Mouse (Mus musculus): ENCODE measurements at regions not wholly inside any gene's neighbourhood (a gene's known extent, or its start where the extent isn't known, plus 50 kb on each side); places are given as distances from the start of the nearest gene placed in this dataset.

DNA sequence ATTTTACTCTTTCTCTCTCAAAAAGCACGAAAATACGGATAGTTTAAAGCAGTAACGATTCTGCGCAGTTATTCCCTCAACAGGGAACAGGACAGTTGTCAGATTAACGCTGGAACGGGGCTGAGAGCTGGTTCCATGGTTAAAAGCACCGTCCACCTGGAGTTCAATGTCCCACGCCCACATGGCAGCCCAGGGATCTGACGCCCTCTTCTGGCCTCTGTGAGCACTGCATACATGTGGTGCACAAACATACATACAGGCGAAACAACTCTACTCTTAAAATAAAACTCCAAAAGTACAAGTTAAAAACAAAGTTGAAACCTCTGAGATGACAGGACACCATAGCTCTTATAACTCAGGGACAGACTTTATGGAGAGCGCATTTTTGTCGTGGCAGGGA lies 169.5 kb downstream of the Rpap3 start:
- Histone ChIP-seq H3K4me3 (ENCODE audit: control insufficient read depth in 1 of 2, insufficient read depth in 1 of 2, low read depth in 2 of 2, low read length in 2 of 2) (no peak overlapping the region), H3K9ac (ENCODE audit: control insufficient read depth, low read depth, low read length, poor library complexity, severe bottlenecking) (no peak overlapping the region)

DNA sequence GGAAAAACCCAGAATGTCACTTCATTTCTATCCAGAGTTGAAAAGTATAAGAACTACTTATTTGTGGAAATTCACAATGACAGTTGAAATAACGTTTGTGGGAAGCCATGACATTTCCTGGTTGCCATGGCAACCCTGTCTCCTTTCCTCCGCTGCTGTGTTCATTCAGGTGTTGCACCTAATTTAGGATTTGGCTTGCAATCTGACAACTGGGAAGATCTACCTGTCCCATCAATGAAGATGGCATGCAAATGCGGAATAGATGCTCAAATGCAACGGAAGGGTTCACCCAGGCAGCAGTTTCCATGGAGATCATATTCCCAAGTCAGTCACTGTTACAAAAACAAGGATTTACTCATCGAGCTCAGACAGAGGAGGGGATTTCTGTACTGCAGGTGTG lies 170.7 kb downstream of the Rpap3 start:
- H3K36me3 ChIP-seq (ENCODE audit: control insufficient read depth in 1 of 2, insufficient read depth in 2 of 2, low read length in 2 of 2) = no peaks in the 10 kb centered on the region
- H3K4me3 ChIP-seq (ENCODE audit: control insufficient read depth in 1 of 2, insufficient read depth in 1 of 2, low read depth in 2 of 2, low read length in 2 of 2) = no peak overlapping the region
- no peak overlapping the region for H3K9ac ChIP-seq (ENCODE audit: control insufficient read depth, low read depth, low read length, poor library complexity, severe bottlenecking)
- TF ChIP-seq JUND (IDR thresholded peaks at IDR 0.05; ENCODE audit: low read depth, low read length) (no peak), USF1 (IDR thresholded peaks at IDR 0.05; ENCODE audit: low read depth, low read length) (no peak), UBTF (IDR thresholded peaks at IDR 0.05; ENCODE audit: borderline replicate concordance, insufficient read depth, low read depth, low read length) (no peak), ZKSCAN1 (IDR thresholded peaks at IDR 0.05; ENCODE audit: low read depth, low read length) (no peak), POLR2AphosphoS5 (IDR thresholded peaks at IDR 0.05; ENCODE audit: borderline replicate concordance, low read depth, low read length) (no peak), MAX (IDR thresholded peaks at IDR 0.05; ENCODE audit: low read length) (no peak), EP300 (IDR thresholded peaks at IDR 0.05; ENCODE audit: low read depth in 1 of 2, low read length in 2 of 2) (no peak), RCOR1 (IDR thresholded peaks at IDR 0.05; ENCODE audit: low read depth, low read length) (no peak), POLR2A (IDR thresholded peaks at IDR 0.05; ENCODE audit: control insufficient read depth in 1 of 2, insufficient read depth in 1 of 2, low read depth in 1 of 2, low read length in 2 of 2, poor library complexity in 1 of 2) (no peak), RAD21 (IDR thresholded peaks at IDR 0.05; ENCODE audit: low read depth, low read length) (no peak), MEF2A (IDR thresholded peaks at IDR 0.05; ENCODE audit: extremely low read depth, insufficient replicate concordance, low read depth, low read length, poor library complexity, severe bottlenecking) (no peak), MYC (IDR thresholded peaks at IDR 0.05; ENCODE audit: low read depth, low read length) (no peak), NRF1 (IDR thresholded peaks at IDR 0.05; ENCODE audit: insufficient read depth, low read depth, low read length, poor library complexity, severe bottlenecking) (no peak), MYB (IDR thresholded peaks at IDR 0.05; ENCODE audit: low read depth, low read length) (no peak), SMC3 (IDR thresholded peaks at IDR 0.05; ENCODE audit: low read depth, low read length) (no peak)
- H3K9me3 ChIP-seq (replicated peaks; ENCODE audit: insufficient read depth, low read length) = no peaks in the 10 kb centered on the region
- H3K79me2 ChIP-seq (ENCODE audit: control insufficient read depth, insufficient read depth, low read length, poor library complexity) = no peaks in the 10 kb centered on the region
- H3K27me3 ChIP-seq (ENCODE audit: control insufficient read depth in 1 of 2, insufficient read depth in 2 of 2, low read length in 2 of 2) = peaks cover 1 to 7% of the 10 kb centered on the region in 2 experiments
- DNase-seq (ENCODE audit: low read depth, low spot score) = no peak
- no peaks in the 10 kb centered on the region for H3K4me1 ChIP-seq (ENCODE audit: control insufficient read depth in 1 of 2, insufficient read depth in 2 of 2, low read length in 2 of 2)
- no peak overlapping the region for H3K27ac ChIP-seq (ENCODE audit: control insufficient read depth, low read depth, low read length)

More for the DNA sequence above, 169.5 kb downstream of the Rpap3 start:
- Histone ChIP-seq H3K36me3 (ENCODE audit: control insufficient read depth in 1 of 2, insufficient read depth in 2 of 2, low read length in 2 of 2) (no peaks in the 10 kb centered on the region), H3K27me3 (ENCODE audit: control insufficient read depth in 1 of 2, insufficient read depth in 2 of 2, low read length in 2 of 2) (peaks cover 3 to 6% of the 10 kb centered on the region in 2 experiments), H3K79me2 (ENCODE audit: control insufficient read depth, insufficient read depth, low read length, poor library complexity) (no peaks in the 10 kb centered on the region), H3K9me3 (replicated peaks; ENCODE audit: insufficient read depth, low read length) (no peaks in the 10 kb centered on the region), H3K4me1 (ENCODE audit: control insufficient read depth in 1 of 2, insufficient read depth in 2 of 2, low read length in 2 of 2) (no peaks in the 10 kb centered on the region), H3K27ac (ENCODE audit: control insufficient read depth, low read depth, low read length) (no peak overlapping the region)
- DNase-seq (ENCODE audit: low read depth, low spot score) = no peak
- TF ChIP-seq SMC3 (IDR thresholded peaks at IDR 0.05; ENCODE audit: low read depth, low read length) (peak; percentile 53), MYC (IDR thresholded peaks at IDR 0.05; ENCODE audit: low read depth, low read length) (no peak), GATA1 (IDR thresholded peaks at IDR 0.05; ENCODE audit: low read depth, low read length) (no peak), CTCF (IDR thresholded peaks at IDR 0.05 in 2 of 3, conservative IDR thresholded peaks at IDR 0.05 in 1 of 3; ENCODE audit: control insufficient read depth in 1 of 3, insufficient read depth in 1 of 3, low read depth in 2 of 3, low read length in 3 of 3, poor library complexity in 1 of 3, severe bottlenecking in 1 of 3) (peak; percentile 42 to 48 (median 48)), TBP (IDR thresholded peaks at IDR 0.05; ENCODE audit: low read depth, low read length) (no peak), MYB (IDR thresholded peaks at IDR 0.05; ENCODE audit: low read depth, low read length) (no peak), TCF12 (IDR thresholded peaks at IDR 0.05; ENCODE audit: low read depth, low read length) (no peak), GABPA (IDR thresholded peaks at IDR 0.05; ENCODE audit: low read depth, low read length) (no peak), ZC3H11A (IDR thresholded peaks at IDR 0.05; ENCODE audit: low read depth, low read length) (peak; percentile 43), RAD21 (IDR thresholded peaks at IDR 0.05; ENCODE audit: low read depth, low read length) (peak; percentile 42), MAZ (IDR thresholded peaks at IDR 0.05; ENCODE audit: low read depth, low read length) (no peak), POLR2AphosphoS5 (IDR thresholded peaks at IDR 0.05; ENCODE audit: borderline replicate concordance, low read depth, low read length) (no peak)

Measured in MEL (cell line).